Mouse (Mus musculus): ENCODE measurements around the gene Tut1. TPM values are rescaled to one million over a fixed set of nuclear protein-coding genes. Genes with fewer than 3 reads are reported as not detected.

Gene Tut1
- 47.2 TPM for polyA plus RNA-seq (2017; shearing (Covaris generic))

DNA sequence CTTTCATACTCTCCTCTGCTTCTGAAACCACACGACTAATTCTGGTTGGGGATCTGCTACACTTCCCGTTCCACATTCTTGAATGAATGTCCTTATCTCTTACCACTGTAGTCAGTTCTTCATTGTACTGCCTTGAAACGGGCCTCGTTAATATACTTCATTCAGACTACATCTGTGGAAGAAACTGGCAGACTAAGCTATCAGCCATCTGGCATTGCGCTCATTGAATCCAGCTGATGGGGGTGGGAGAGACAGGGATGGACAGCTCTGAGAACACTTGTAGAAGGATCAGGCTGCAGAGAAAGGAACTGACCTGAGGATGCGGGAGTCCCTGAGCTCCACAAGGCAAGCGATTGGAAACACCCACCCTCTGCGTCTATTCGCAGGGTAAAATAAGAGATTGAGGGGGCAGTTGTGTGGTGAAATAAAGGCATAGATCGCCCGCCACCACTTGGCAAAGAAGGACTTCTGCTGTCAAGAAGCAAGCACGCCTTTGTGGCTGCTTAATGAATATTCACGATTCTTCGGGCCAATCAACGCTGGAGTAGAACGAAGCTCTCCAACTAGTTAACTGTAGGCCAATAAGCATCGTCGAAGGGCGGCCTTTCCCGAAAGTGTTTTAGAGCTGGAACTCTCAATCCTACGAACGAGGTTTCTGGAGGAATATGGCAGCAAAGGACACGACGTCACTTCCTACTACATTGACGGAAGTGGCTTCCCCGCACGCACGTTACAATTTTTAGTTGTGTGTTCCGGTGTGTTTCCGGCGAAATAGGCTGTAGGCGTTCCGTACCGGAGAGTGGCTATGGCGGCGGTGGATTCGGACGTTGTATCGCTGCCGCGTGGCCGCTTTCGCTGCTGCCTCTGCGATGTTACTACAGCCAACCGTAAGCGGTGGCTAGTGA, at the start of gene Tut1:
TSS of gene Tut1 (plus strand) at position 713 of the 905 bp plus-strand sequence.

DNA sequence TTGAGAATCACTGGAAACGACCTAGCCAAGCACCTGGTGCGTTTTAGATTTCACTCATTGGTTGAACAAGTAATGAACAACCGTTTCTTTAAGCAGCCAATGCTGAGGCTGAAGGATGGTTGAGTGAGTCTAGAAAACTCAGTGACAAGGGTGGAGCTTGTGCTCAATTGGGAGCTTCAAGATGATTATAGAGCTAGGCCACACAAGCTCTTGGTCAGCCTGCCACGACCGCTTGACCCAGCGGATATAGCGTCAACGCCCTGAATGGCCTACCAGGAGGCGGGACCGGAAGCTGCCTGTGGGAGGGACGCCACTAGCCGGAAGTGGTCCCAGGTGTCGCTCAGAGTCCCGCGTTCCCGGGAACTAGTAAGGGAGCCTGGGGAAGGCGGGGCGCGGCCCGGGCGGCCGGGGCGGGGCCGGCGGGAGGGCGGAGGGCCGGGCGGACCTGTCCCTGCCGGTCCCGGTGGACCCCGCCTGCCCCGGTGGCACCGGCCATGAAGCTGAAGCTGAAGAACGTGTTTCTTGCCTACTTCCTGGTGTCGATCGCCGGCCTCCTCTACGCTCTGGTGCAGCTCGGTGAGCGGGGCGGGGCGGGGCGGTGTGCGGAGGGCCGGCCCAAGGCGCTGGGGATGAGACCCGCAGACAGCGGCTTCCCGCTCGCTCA, 33.4 kb upstream of the Tut1 start, which contains the start of gene B3gat3:
TSS of gene B3gat3 (plus strand) at position 302 of the 664 bp plus-strand sequence.

DNA sequence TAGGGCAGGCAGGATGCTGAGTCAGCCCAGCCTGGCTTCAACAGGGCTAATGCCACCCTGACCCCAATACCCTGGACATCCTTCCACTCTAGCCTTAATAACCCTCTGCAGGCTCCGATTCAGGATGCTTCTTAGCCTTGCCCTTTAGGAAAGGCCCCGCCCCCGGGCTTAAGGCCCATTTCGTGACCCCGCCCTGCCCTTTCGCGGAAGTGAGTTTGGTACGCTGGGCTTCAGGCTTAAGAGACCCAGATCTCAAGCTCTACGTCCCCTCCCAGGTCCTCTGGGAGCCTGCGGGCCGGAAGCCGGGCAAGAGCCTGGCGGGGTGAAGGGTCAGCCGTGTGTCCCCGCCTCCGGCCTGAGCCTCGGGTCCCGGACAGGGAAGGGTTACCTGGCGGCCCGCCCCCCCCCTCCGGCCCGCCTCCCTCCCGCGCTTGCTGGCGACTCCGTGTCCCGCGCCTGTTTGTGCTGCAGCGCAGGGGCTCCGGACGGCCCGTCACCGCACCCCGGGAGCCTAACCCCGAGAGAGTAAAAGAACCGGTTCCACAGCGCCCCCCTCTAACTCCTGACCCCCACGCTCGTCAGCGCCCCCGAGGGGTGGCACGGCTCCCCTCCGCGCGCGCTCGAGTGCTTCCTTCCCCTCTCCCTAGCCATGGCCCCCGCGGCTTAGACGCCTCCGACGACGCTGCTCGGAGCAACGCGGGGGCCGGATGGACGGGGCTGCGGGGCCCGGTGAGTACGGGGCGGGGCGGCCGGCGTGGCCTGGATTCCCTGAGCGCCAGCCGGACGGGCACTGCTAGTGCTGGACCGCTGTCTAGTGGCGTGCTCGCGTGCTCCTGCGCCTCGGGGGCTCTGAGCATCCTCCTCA, 24.2 kb upstream of the Tut1 start, which contains the start of the genes Rom1 and Eml3:
TSS of gene Rom1 (minus strand) at position 133 of the 865 bp plus-strand sequence.
TSS of gene Eml3 (plus strand) at position 329 of the 865 bp plus-strand sequence.

DNA sequence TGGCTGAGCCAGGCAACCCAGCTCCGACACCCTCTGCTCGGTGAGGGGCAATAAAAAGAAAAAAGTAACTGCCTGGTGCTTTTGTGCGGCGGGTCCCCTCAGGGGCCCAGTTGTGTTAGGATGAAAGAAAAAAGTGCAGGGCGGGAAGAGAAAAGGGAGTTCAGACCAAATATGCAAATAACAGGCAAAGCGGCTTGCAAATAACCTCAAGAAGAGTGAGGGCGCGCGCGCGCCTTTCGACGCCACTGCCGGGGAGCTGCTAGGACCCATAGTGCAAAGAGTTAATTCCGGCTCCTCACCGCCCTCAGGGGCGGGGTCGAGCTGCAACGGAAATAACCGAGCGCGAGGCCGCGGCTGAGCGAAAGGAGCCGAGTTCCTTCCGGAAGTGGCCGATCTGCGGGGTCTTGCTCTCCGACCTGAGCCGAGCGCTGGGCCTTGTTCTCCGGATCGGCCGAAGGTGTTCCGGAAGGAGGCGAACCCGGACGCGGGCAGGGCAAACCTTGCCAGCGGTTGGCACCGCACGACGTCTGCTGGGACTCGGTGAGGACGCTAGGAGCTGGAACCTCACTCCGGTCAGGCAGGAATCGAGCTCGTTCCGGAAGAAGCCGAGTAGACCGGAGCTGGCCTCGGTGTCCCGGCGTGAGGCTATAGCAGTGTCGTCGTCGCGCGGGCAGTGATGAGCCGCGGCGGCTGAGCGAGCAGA, 12.0 kb upstream of the Tut1 start, which contains the start of gene Mta2:
TSS of gene Mta2 (plus strand) at position 361 of the 703 bp plus-strand sequence.

DNA sequence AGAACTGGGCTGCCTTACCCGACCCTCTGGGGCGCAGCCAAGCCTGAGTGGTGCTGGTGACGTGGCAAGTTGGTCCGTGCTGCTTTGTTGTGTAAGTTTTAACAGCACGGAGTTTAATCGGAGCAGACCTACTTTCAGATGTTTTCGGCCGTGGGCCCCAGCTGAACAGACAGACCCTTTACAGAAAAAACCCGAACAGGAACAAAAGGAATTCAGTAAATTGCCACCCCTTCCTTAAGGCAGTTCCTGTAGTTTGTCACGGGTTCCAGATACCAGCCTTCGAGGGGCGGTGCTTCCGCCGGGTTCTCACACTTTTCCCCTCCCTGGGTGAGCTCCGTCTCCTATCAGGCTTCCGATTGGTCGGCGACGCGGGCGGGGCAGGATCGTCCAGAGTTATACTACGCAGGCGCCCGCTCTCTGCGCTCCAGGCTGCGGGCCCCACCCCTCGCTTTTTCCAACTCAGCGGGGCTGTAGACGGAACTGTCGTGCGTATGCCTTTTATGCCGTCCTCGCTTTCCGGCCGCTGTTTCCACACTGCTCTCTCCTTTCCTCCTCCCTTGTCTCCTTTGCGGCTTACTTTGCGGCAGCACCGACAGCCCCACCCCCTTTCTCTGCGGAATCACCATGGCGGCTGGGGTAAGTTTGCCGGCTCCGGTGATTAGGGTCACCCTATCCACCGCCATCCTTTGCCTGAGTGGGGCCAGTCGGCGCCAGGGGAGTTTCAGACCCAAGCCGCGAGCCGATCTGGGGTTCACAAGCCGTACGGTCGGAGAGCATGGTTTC, 13.1 kb downstream of the Tut1 start, which contains the start of gene Eef1g:
TSS of gene Eef1g (plus strand) at position 452 of the 783 bp plus-strand sequence.

DNA sequence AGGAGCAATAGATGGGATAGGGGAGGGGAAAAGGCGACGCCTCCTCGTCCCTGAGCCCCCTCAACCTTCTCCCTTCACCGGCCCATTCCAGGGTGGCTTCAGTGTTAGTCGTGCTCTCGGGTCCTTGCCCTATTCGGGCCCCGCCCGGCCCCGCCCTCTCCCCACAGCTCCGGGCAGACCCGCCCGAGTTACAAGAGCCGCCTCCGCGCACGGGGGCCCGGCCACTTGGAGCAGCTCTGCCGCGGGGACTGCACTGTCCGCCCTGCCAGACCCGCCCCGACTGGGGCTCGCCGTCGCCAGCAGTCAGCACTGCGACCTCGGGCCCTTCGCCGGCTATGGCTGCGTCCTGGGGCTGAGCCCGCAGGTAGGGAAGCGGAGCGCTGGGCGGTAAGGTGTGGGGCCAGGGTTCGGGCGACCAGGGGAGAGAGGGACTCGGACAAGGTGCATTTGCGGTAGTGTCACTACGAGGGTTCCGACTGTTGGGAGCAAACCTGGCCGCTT, 35.5 kb downstream of the Tut1 start, which contains the start of gene Ahnak:
TSS of gene Ahnak (plus strand) at position 219 of the 501 bp plus-strand sequence.

Other genes with a start within 250 kb of the Tut1 start
- gene Slc3a2, start 230.5 kb upstream of the Tut1 start, polyA plus RNA-seq (2017; shearing (Covaris generic)): 127 TPM
- gene Wdr74, start 218.0 kb upstream of the Tut1 start, polyA plus RNA-seq (2017; shearing (Covaris generic)): 84.1 TPM
- 3.2 TPM for gene 1700092M07Rik, start 213.1 kb upstream of the Tut1 start, polyA plus RNA-seq (2017; shearing (Covaris generic))
- 169 TPM for gene Stx5a, start 212.4 kb upstream of the Tut1 start, polyA plus RNA-seq (2017; shearing (Covaris generic))
- gene Nxf1, start 196.8 kb upstream of the Tut1 start, polyA plus RNA-seq (2017; shearing (Covaris generic)): 265 TPM
- 102 TPM for gene Tmem223, start 182.9 kb upstream of the Tut1 start, polyA plus RNA-seq (2017; shearing (Covaris generic))
- gene Tmem179b, start 179.4 kb upstream of the Tut1 start, polyA plus RNA-seq (2017; shearing (Covaris generic)): 170 TPM
- 5.1 TPM for gene Taf6l, start 167.4 kb upstream of the Tut1 start, polyA plus RNA-seq (2017; shearing (Covaris generic))
- gene Polr2g, start 155.3 kb upstream of the Tut1 start, polyA plus RNA-seq (2017; shearing (Covaris generic)): 164 TPM
- gene Zbtb3, start 151.3 kb upstream of the Tut1 start, polyA plus RNA-seq (2017; shearing (Covaris generic)): 3.8 TPM
- 54.6 TPM for gene Ttc9c, start 134.5 kb upstream of the Tut1 start, polyA plus RNA-seq (2017; shearing (Covaris generic))
- gene Hnrnpul2, start 133.8 kb upstream of the Tut1 start, polyA plus RNA-seq (2017; shearing (Covaris generic)): 8.4 TPM
- gene AC129217.1, start 124.1 kb upstream of the Tut1 start, polyA plus RNA-seq (2017; shearing (Covaris generic)): not detected
- gene Bscl2, start 116.4 kb upstream of the Tut1 start, polyA plus RNA-seq (2017; shearing (Covaris generic)): 105 TPM
- gene Gng3, start 114.7 kb upstream of the Tut1 start, polyA plus RNA-seq (2017; shearing (Covaris generic)): 0.35 TPM
- gene Lrrn4cl, start 103.1 kb upstream of the Tut1 start, polyA plus RNA-seq (2017; shearing (Covaris generic)): not detected
- 159 TPM for gene Ubxn1, start 82.4 kb upstream of the Tut1 start, polyA plus RNA-seq (2017; shearing (Covaris generic))
- 84.5 TPM for gene Uqcc3, start 72.9 kb upstream of the Tut1 start, polyA plus RNA-seq (2017; shearing (Covaris generic))
- 110 TPM for gene Lbhd1, start 70.1 kb upstream of the Tut1 start, polyA plus RNA-seq (2017; shearing (Covaris generic))
- not detected for gene Gm49403, start 69.9 kb upstream of the Tut1 start, polyA plus RNA-seq (2017; shearing (Covaris generic))
- gene 1810009A15Rik, start 65.0 kb upstream of the Tut1 start, polyA plus RNA-seq (2017; shearing (Covaris generic)): 59.2 TPM
- not detected for gene Gm49416, start 64.9 kb upstream of the Tut1 start, polyA plus RNA-seq (2017; shearing (Covaris generic))
- 47.9 TPM for gene Ints5, start 60.8 kb upstream of the Tut1 start, polyA plus RNA-seq (2017; shearing (Covaris generic))
- gene Ganab, start 55.8 kb upstream of the Tut1 start, polyA plus RNA-seq (2017; shearing (Covaris generic)): 137 TPM
- gene B3gat3, start 33.5 kb upstream of the Tut1 start, polyA plus RNA-seq (2017; shearing (Covaris generic)): 33.9 TPM
- gene Rom1, start 24.5 kb upstream of the Tut1 start, polyA plus RNA-seq (2017; shearing (Covaris generic)): 12.2 TPM
- gene Eml3, start 24.3 kb upstream of the Tut1 start, polyA plus RNA-seq (2017; shearing (Covaris generic)): 68.2 TPM
- gene Mta2, start 12.0 kb upstream of the Tut1 start, polyA plus RNA-seq (2017; shearing (Covaris generic)): 197 TPM
- gene Eef1g, start 13.2 kb downstream of the Tut1 start, polyA plus RNA-seq (2017; shearing (Covaris generic)): 339 TPM
- gene Ahnak, start 35.4 kb downstream of the Tut1 start, polyA plus RNA-seq (2017; shearing (Covaris generic)): 113 TPM
- gene Scgb1a1, start 134.1 kb downstream of the Tut1 start, polyA plus RNA-seq (2017; shearing (Covaris generic)): not detected
- 20.7 TPM for gene Asrgl1, start 181.8 kb downstream of the Tut1 start, polyA plus RNA-seq (2017; shearing (Covaris generic))